28 mouse cellular contexts compared by ENCODE assay signal in the genomic region with DNA sequence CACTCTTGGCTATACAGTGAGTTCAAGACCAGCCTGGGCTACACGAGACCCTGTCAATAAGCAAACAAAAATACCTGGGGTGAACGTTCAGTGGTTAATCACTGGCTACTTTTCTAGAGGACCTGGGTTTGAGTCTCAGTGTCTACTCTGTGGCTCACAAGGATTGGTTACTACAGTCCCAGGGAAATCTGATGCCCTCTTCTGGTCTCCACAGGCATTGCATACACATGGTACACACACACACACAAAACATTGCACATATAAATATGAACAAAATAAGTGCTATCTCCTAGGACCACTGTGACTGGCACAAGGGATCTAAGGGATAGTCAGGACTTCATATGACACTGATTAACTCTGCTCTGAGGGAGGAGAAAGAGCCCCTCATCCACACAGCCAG. TPM values are rescaled to one million over a fixed set of nuclear protein-coding genes. Genes with fewer than 3 reads are reported as not detected.
DNase-seq lines count a peak whose midpoint lies in the region; ATAC-seq and TF ChIP-seq lines count a peak whose summit lies in the region.
"Had no signal": no experiment of that assay in that cellular context is flagged by ENCODE, and none has a peak within 500 bp of the region (broad histone marks: within the 10 kb centered on the region; RNA-seq: fewer than 3 reads in every experiment).

No protein-coding gene starts in this region.

- no peak for TF ChIP-seq POLR2A in heart, adult 2 months (IDR thresholded peaks at IDR 0.05; ENCODE audit: insufficient read depth, low read depth, low read length)

- ATAC-seq in G1E (ENCODE audit: extremely low read depth, insufficient number of reproducible peaks, low FRiP score, poor library complexity, severe bottlenecking) = no peak
- ATAC-seq: liver, embryonic 12.5 days had no signal

- H3K27ac ChIP-seq in heart, adult 2 months = no peak overlapping the region
- H3K27ac ChIP-seq in left cerebral cortex, adult 2 months = no peak overlapping the region
- H3K27ac ChIP-seq: embryonic facial prominence, embryonic 13.5 days; forebrain, embryonic 12.5 days; heart, embryonic 13.5 days; hindbrain, embryonic 15.5 days; kidney, embryonic 15.5 days; liver, embryonic 12.5 days; lung, embryonic 15.5 days; midbrain, embryonic 10.5 days had no signal

- TF ChIP-seq EP300 in heart, adult 2 months (IDR thresholded peaks at IDR 0.05; ENCODE audit: insufficient read depth, low read depth, low read length) = no peak

- no peaks in the 10 kb centered on the region for H3K9me3 ChIP-seq in G1E (replicated peaks)
- H3K9me3 ChIP-seq: embryonic facial prominence, embryonic 13.5 days; forebrain, embryonic 12.5 days; heart, embryonic 13.5 days; hindbrain, embryonic 15.5 days; kidney, embryonic 15.5 days; liver, embryonic 12.5 days; lung, embryonic 15.5 days; midbrain, embryonic 10.5 days had no signal

- intact Hi-C loops in heart, adult 2 months (cut with DNase I) = no loop called here
- intact Hi-C loops in left cerebral cortex, adult 2 months (cut with DNase I) = no loop called here

- no peak overlapping the region for H3K4me3 ChIP-seq in heart, adult 2 months
- no peak overlapping the region for H3K4me3 ChIP-seq in left cerebral cortex, adult 2 months
- no peak overlapping the region for H3K4me3 ChIP-seq in G1E (ENCODE audit: low read depth, low read length)
- H3K4me3 ChIP-seq: embryonic facial prominence, embryonic 13.5 days; erythroblast, embryonic 14.5 days; forebrain, embryonic 12.5 days; heart, embryonic 13.5 days; hindbrain, embryonic 15.5 days; kidney, embryonic 15.5 days; liver, embryonic 12.5 days; lung, embryonic 15.5 days; midbrain, embryonic 10.5 days had no signal

- no peaks in the 10 kb centered on the region for H3K27me3 ChIP-seq in heart, adult 2 months (ENCODE audit: control insufficient read depth, insufficient read depth, low read length)
- H3K27me3 ChIP-seq in G1E (ENCODE audit: insufficient read depth, low read length) = no peaks in the 10 kb centered on the region
- H3K27me3 ChIP-seq: CH12.LX; embryonic facial prominence, embryonic 13.5 days; forebrain, embryonic 12.5 days; heart, embryonic 13.5 days; hindbrain, embryonic 15.5 days; kidney, embryonic 15.5 days; liver, embryonic 12.5 days; lung, embryonic 15.5 days had no signal

- no peaks in the 10 kb centered on the region for H3K79me2 ChIP-seq in heart, adult 2 months (replicated peaks; ENCODE audit: control insufficient read depth, insufficient read depth, low read length)

- DNase-seq in heart, adult 2 months = no peak
- DNase-seq in heart, adult 11 months = no peak
- DNase-seq in left cerebral cortex, adult 2 months (ENCODE audit: extremely low spot score in 1 of 2, low spot score in 2 of 2) = no peak
- DNase-seq in left cerebral cortex, adult 11 months (ENCODE audit: low spot score) = no peak
- peak; percentile 23 for DNase-seq in A20 (ENCODE audit: low read depth, low spot score)
- no peak for DNase-seq in G1E (ENCODE audit: low spot score)
- no peak for DNase-seq in spleen, adult 12 weeks (ENCODE audit: low spot score)
- no peak for DNase-seq in right cerebral cortex, postnatal 4 days
- DNase-seq: adrenal gland, adult 2 months; B cell, adult 2 months; cerebellum, adult 11 months; cerebellum, postnatal 25 days; embryo, embryonic 11 days; gastrocnemius, postnatal 10 days; heart, adult 18-20 months; heart, postnatal 4 days; kidney, adult 11 months; spleen, adult 18-20 months had no signal

- H3K36me3 ChIP-seq in heart, adult 2 months (ENCODE audit: control insufficient read depth, insufficient read depth, low read length) = no peaks in the 10 kb centered on the region
- H3K36me3 ChIP-seq in G1E (replicated peaks) = peaks cover 39% of the 10 kb centered on the region

- peak; percentile 35 for TF ChIP-seq CTCF in heart, adult 2 months (IDR thresholded peaks at IDR 0.05)
- TF ChIP-seq CTCF in left cerebral cortex, adult 2 months (IDR thresholded peaks at IDR 0.05) = peak; percentile 16
- 0 out of 2 replicates have a peak, but pooled peaks have one; percentile 3 for TF ChIP-seq CTCF in G1E (IDR thresholded peaks at IDR 0.05; ENCODE audit: low read depth, low read length)

- H3K4me1 ChIP-seq in heart, adult 2 months (ENCODE audit: control insufficient read depth, insufficient read depth, low read length) = peaks cover 3% of the 10 kb centered on the region
- peaks cover 42% of the 10 kb centered on the region for H3K4me1 ChIP-seq in G1E (ENCODE audit: insufficient read depth, low read depth, low read length)

- H3K9ac ChIP-seq in heart, adult 2 months (ENCODE audit: low read depth, low read length) = no peak overlapping the region
- H3K9ac ChIP-seq: embryonic facial prominence, embryonic 13.5 days; forebrain, embryonic 12.5 days; heart, embryonic 13.5 days; hindbrain, embryonic 15.5 days; kidney, embryonic 15.5 days; liver, embryonic 12.5 days; lung, embryonic 15.5 days had no signal

- WGBS in heart, adult 2 months = 84% methylated on average over 2 of the region's 2 CpGs

RNA-seq across cellular contexts. Expression of a gene that starts 3.1 kb away (rescaled TPM):
- total RNA-seq in heart, adult 2 months (2021) = 1 to 10 TPM; 5.9 to 9.0 TPM
- 23.5 and 25.1 TPM in 2 replicates for polyA plus RNA-seq in heart, adult 2 months (2012; rRNA removed)
- 10 to 100 TPM; 25.8 to 26.8 TPM for total RNA-seq in left cerebral cortex, adult 2 months (2021)
- total RNA-seq in G1E (2014; fragmentation: Nextera tagmentation) (16.0 and 17.3 TPM in 2 replicates), G1E (2017) (23.2 and 25.0 TPM in 2 replicates)
- 25.8 and 28.0 TPM in 2 replicates for polyA plus RNA-seq in G1E (2012)

RNA-seq across cellular contexts. Expression of a gene that starts 25.0 kb away (rescaled TPM):
- 10 to 100 TPM; 74.2 to 90.3 TPM for total RNA-seq in heart, adult 2 months (2021)
- polyA plus RNA-seq in heart, adult 2 months (2012; rRNA removed) = 64.3 and 98.7 TPM in 2 replicates
- total RNA-seq in left cerebral cortex, adult 2 months (2021) = 100 to 1,000 TPM; 120 to 138 TPM
- total RNA-seq in G1E (2014; fragmentation: Nextera tagmentation) (9.5 and 12.0 TPM in 2 replicates), G1E (2017) (9.2 and 13.5 TPM in 2 replicates)
- 8.1 and 9.0 TPM in 2 replicates for polyA plus RNA-seq in G1E (2012)

RNA-seq across cellular contexts. Expression of a gene that starts 26.6 kb away (rescaled TPM):
- total RNA-seq in heart, adult 2 months (2021) = 100 to 1,000 TPM; 452 to 542 TPM
- polyA plus RNA-seq in heart, adult 2 months (2012; rRNA removed) = 695 and 713 TPM in 2 replicates
- 10 to 100 TPM; 56.5 to 58.2 TPM for total RNA-seq in left cerebral cortex, adult 2 months (2021)
- total RNA-seq in G1E (2014; fragmentation: Nextera tagmentation) (28.6 and 44.4 TPM in 2 replicates), G1E (2017) (16.1 and 17.2 TPM in 2 replicates)
- polyA plus RNA-seq in G1E (2012) = 34.2 and 43.2 TPM in 2 replicates

RNA-seq across cellular contexts. Expression of a gene that starts 26.8 kb away (rescaled TPM):
- total RNA-seq in heart, adult 2 months (2021) = 10 to 100 TPM; 82.7 to 91.2 TPM
- 88.7 and 107 TPM in 2 replicates for polyA plus RNA-seq in heart, adult 2 months (2012; rRNA removed)
- total RNA-seq in left cerebral cortex, adult 2 months (2021) = 100 to 1,000 TPM; 177 to 178 TPM
- total RNA-seq in G1E (2014; fragmentation: Nextera tagmentation) (87.0 and 106 TPM in 2 replicates), G1E (2017) (74.1 and 81.5 TPM in 2 replicates)
- 502 and 583 TPM in 2 replicates for polyA plus RNA-seq in G1E (2012)

RNA-seq across cellular contexts. Expression of a gene that starts 29.9 kb away (rescaled TPM):
- total RNA-seq in heart, adult 2 months (2021) = 10 to 100 TPM; 37.7 to 40.6 TPM
- 125 and 143 TPM in 2 replicates for polyA plus RNA-seq in heart, adult 2 months (2012; rRNA removed)
- total RNA-seq in left cerebral cortex, adult 2 months (2021) = 100 to 1,000 TPM; 291 to 312 TPM
- total RNA-seq in G1E (2014; fragmentation: Nextera tagmentation) (20.8 and 24.8 TPM in 2 replicates), G1E (2017) (31.3 and 47.2 TPM in 2 replicates)
- polyA plus RNA-seq in G1E (2012) = 23.3 and 24.9 TPM in 2 replicates

Comparison
In these comparisons a context has a peak if more than half of its experiments do, and no peak if none do; other contexts are left out.
1. RNA of a gene that starts 25.0 kb away (total RNA-seq): 120 to 138 TPM in left cerebral cortex, adult 2 months and 74.2 to 90.3 TPM in heart, adult 2 months; 9.2 to 13.5 TPM in G1E; every median in the first group is over 4 times any median in the second.
2. RNA of a gene that starts 26.6 kb away (total RNA-seq): 452 to 542 TPM in heart, adult 2 months; 56.5 to 58.2 TPM in left cerebral cortex, adult 2 months and 16.1 to 44.4 TPM in G1E; every median in the first group is over 4 times any median in the second.
3. Peak in every context shown above with its lines, with median percentiles within 50 percentile points of each other: CTCF ChIP-seq.